Mouse (Mus musculus) c-Kit-positive CD71-positive TER-119-positive erythroid progenitor cells, embryonic 14.5 days (primary cell): ENCODE data around the gene Ppp2r3a.

ENCODE experiments used
- DNase-seq: peaks from one replicate; pipeline ENCODE4 v3.0.0-alpha.2; 2013; ENCODE audit warnings: low spot score

The Ppp2r3a gene

DNA sequence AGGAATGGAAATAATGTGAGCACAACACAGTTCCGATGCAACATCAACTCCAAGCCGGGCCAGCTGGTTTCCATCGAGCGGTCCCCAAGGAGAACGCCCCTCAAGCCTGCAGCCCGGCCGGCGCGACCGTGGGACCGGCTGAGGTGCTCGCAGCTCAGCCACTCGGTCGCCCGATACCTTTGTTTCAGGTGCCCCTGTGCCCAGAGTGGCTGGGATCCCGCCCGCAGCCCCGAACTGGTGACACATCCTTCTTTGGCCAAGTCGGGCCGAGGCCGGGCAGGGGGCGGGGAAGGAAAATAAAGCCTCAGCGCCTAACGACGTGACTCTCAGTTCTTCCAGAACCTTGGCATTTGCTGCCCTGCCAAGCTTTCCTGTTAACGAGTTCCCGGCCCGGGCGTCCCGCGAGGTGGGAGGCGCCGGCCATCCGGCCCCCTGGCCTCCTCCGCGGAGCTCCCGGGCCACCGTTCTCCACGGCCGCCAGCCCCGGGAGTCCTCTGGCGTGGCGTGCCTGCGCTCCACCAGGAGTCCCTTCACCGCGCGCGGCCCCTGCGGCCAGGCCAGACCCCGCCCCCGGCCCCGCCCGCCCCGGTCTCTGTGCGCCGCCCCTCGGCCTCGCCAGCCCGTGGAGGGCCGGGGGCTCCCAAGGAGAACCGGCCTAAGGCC, 483 bp downstream of the Ppp2r3a start:
- no peak for DNase-seq

DNA sequence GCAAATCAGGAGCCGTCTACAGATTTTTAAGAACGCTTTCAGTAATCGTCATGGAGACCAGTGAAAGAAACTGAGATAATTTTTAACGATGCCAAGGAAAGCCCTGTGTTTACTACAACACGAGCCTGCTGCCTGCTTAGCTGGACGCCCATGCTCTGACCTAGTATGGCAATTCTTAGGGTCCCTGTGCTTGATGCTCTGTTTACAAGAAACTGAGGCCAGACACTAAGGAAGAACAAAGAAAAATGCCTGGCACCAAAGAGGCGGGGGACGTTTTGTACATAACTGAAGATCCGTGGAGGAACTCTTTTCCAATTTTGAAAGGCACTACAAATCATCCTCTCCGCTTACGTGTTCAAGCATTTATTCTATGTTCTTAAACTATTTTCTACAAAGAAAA, 1.1 kb downstream of the Ppp2r3a start:
- no peak for DNase-seq

DNA sequence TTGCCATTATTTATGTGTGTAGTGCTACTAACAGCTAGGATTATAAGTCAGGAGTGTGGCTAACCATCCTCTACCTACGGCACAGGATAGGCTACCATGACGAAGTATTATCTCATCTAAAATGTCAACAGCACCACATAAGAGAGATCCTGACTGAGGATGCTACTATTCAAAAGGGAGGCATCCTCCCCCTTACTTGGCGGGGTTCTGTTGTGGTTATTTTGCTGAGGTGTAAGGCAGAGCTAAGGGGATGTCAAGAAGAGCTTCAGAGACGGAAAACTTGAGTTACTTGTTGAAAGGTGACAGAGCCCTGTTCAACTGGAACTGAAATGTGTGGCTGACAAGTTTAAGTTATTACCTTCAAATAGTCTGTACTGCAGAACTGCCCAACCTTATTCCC, 2.0 kb downstream of the Ppp2r3a start:
- DNase-seq, result no peak

GRCm38 (mm10) chr9:101247541-101247940, 4.1 kb downstream of the Ppp2r3a start:
- DNase-seq, result no peak

DNA sequence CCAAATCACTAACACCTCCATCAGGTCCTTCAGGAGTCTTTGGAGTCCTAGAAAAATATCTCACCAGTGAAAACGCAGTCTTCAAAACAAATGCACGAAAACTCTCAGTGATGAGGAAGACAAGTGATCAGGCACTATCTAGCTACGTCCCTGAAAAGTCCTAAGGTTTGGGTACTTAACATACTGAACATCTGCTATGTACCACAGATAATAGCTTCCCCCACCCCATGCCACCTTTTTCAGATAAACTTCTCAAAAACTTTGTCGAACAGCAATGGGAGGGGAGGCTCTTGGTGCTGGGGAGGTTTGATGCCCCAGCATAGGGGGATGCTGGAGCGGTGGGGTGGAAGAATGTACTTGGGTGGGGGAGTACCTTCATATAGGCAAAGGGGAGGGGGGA, 6.1 kb downstream of the Ppp2r3a start:
- DNase-seq, result no peak

GRCm38 (mm10) chr9:101243711-101244110, 7.9 kb downstream of the Ppp2r3a start:
- DNase-seq, result no peak

DNA sequence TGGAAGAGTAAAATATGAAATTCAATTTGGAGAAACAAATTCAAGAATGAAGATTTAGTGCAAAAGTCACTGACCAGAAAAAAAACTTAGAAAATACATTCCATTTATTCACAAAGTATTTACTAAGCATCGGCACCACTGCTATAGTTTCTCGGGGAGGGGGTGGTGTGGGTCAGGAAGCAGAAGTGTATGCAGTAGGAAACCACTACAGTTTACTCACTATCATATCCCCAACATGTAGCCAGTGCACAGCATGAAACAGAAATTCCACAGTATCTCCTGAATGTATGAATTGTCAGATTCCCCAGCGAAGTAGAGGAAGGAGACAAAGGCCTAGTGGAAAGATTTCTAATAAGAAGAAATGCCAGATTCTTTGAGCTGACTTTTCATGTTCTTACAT, 11.4 kb downstream of the Ppp2r3a start:
- DNase-seq, result no peak

DNA sequence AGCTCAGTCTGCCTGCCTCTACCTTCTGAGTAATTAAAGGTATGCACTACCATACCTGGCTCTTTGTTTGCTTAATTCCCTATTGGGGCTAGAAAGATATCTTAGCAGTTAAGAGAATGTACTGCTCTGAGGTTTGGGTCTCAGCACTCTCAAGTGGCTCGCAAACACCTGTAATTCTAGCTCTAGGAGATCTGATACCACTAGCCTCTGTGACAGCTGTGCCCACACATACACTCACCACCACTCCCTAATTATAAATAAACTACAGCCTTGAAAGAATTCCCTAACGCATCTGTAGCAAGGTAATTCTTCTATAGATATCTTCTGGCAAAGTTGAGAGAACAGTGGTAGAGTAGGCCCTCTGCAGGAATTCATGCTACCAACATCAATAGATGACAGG, 15.8 kb downstream of the Ppp2r3a start:
- DNase-seq, result no peak

DNA sequence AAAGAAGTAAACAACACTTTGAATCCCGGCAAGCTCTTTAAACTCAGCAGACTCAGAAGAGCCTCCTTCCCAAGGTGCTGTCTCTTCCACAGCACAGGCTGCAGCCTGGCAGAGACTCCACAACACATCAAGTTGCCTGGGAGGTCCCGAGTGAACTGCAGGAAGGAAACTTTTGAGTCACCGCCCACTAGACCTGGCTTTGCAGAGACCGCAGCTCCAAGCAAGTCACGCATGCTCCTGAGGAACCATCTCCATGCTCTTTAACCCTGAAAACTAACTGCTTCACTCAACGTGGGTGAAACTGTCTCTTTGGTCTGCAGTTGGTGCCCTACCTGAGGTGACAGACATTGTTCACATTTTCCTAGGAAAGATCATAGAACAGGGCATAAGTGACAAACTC, 19.6 kb downstream of the Ppp2r3a start:
- no peak for DNase-seq

DNA sequence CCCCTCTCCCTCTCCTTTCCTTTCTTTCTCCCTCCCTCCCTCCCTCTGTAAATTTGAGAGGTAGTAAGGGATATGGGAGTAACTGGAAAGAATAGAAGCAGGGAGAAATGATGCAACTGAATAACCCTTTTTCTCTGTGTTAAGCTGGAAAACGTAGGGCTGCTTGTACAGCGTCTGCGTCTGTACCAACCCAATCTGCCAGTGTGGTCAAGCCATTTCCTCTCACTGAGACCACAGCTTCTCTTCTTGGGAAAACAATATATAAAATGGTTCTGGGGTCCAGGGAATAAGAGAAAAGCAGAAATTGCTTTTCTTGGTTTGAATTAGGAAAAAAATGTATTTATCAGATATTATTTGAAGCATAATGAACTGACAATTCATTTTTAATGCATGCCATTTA, 21.6 kb downstream of the Ppp2r3a start:
- DNase-seq, result no peak

DNA sequence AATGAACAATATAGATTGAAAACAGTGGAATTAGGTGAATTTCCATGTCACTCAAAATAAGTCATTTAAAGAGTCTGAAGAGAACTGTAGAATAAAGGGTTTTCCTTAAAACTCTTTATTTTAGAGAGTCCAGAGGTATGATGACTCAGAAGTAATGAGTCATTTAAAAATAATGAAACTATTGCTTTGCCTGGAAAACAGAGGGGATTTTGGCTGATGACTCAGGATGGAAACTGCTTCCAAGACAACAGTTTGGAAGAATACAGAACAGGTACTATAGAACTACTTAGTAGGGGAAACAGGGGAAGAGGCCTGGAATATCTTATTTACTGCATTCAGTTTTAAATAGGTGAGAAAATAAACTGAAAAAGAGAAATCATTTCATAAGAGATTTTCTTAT, 22.7 kb downstream of the Ppp2r3a start:
- no peak for DNase-seq

DNA sequence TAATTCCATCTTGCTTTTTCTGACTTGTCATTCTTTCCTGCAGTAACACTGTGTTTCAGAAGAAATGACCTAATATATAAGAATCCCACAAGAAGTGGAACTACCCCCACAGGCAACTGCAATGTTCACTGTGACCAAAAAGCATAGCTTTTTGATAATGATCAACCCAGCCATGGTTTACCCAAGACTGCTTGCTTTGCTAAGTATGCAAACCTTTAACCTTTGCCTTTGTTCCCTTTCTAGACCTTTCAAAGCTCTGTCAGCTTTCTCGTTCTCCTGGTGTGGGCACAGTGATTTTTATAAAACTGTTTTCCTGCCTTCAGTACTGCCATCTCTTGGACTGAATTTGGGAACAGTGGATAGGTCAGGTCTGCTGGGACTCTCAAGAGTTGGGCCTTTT, 43.6 kb downstream of the Ppp2r3a start:
- DNase-seq, result no peak

DNA sequence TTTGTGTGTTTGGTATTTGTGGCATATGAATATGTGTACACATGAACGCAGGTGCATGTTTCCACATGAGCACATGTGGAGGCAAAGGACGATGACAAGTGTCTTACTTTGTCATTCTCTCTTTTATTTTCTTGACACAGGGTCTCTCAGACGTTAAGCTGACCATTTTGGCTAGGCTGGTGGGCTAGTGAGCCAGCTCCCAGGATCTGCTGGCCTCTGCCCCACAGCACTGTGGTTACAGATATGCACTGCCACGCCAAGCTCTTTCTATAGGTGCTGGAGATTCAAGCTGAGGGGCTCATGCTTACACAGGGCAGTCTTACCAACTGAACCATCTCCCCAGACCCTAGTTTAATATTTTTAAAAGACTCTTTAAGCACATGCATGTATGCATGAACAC, 45.1 kb downstream of the Ppp2r3a start:
- no peak for DNase-seq

- no peak for DNase-seq
These were observed 46.4 kb downstream of the Ppp2r3a start for GRCm38 (mm10) chr9:101205216-101205615.

DNA sequence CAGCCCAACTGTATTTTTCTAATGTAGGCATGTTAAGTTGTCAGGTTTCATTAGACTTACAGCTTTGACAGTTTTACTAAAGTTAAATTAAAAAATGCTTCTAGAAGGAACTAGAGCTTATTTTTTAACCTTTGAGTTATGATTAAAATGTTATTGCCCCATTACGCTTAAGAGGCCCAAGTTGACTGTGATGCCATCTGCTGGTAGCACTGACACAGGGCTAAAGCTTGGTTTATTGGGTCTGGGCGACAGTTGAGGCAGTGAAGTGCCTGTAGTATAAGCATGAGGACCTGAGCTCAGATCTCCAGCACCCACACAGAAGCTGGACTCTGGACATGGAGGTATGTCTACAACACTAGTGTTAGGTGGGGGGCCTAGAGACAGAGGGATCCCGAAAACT, 47.5 kb downstream of the Ppp2r3a start:
- DNase-seq, result no peak

GRCm38 (mm10) chr9:101200627-101201026, 51.0 kb downstream of the Ppp2r3a start:
- DNase-seq, result no peak

DNA sequence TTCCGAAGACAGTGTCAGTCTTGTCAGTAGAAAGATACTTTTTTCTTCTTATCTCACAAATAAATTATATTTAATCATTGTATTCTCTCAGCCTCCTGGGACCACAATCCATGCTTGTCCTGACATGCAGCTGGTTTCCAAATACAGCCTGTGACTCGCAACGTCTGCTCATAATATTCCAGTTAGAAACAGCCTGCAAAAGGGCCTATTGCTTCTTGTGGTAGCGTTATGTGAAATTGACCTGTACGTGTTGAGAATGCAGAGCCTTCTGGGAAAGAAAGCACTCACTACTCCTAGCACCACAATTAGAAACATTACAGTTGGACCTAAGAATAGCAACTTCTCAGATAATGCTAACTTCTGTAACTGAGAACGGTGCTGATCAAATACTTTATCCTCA, 52.8 kb downstream of the Ppp2r3a start:
- no peak for DNase-seq

DNA sequence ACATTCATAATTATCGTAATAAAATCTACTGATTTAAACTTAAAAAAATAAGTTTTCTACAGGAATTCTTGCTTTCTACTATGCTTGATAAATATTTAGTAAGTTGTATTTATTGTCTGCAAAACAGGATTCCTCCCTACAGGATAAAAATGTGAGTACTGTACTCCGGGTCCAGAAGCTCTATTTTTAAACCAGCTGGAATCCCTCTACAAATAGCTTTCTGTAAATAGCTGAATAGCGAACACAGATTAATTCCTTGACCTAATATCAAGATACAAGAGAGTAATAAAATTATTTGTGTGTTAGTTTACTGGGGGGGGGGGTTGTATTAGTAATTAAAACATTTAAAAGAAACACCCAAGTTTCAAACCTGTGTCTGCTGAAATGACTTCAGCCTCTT, 53.3 kb downstream of the Ppp2r3a start:
- no peak for DNase-seq

DNA sequence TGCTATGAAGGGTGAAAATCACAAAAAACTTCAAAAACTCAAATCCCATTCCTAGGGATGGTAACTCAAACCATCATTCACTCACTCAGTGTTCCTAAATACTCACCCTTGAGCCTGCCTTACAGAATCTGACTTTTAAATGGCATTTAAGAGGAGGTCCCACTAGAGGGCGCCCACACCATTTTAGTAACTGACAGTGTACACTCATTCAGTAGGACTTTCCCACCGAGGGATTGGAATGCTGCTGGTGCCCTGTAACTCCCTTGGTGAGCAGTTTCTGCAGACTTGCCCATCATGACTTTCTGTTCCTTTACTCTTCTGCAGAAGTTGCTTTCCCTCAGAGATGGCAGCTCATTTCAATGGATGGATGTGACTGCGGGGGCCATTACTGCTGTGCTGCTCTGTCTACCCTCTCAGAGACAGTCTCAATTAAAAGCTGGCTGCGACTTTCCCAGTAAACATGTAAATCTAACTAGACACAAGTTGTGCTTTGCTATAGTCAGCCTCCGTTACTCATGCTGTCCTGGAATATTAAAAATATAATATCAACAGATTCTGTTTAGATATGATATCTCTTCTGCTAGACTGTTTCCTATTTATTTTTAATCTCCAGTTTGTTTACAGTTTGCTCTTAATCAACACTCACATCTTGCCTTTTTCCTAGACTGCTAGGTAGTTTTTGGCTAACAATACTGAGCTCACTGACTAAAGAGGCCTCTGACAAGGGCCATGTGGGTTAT, 69.5 kb downstream of the Ppp2r3a start:
- peak; percentile 67 for DNase-seq

DNA sequence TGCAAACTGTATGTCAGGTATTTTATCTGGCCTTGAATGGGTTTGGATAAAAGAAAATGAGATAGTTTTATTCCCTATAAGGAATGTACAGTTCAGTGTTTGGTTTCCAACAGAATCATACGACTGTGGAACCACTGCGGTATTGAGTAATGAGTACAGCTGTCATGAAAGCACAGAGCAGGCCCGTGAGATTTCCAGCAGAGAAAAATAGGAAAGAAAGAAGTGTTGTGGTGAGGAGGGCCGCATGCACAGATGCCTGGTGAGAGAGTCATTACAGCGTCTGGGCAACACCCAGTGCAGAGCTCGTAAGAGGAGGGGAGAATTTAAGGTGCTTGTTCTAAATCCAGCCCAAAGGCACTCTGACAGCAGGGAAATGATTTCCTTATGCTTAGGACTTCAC, 70.3 kb downstream of the Ppp2r3a start:
- no peak for DNase-seq

GRCm38 (mm10) chr9:101180234-101180633, 71.4 kb downstream of the Ppp2r3a start:
- DNase-seq, result no peak

GRCm38 (mm10) chr9:101160627-101161026, 91.0 kb downstream of the Ppp2r3a start:
- no peak for DNase-seq

DNA sequence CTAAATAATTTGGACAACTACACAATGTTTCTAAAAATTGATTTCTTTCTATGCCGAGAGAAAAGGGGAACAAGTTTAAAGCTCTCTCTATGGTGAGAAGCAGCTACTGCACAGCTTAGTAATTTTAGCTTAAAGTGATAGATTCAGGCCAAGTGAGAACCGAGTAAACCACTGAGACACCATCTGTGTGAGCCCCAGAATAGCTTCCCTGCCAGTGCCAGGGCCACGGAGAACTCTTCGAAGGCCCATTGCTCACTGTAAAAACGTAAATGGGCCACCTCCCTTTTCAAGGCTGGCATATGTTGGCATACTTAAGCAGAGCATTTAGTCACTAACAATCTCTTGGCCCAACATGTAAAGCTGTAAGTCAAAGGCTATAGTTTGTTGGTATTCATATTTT, 91.5 kb downstream of the Ppp2r3a start:
- no peak for DNase-seq

- DNase-seq, result peak; percentile 20
These were observed 92.2 kb downstream of the Ppp2r3a start for GRCm38 (mm10) chr9:101159431-101159830.
